Mouse (Mus musculus): ENCODE results near the gene Gm49450. TPM values are rescaled to one million over a fixed set of nuclear protein-coding genes. Genes with fewer than 3 reads are reported as not detected.
"Not testable (repeated sequence)": the region's sequence is repeated elsewhere in the genome, so short reads cannot be mapped to it uniquely, and the experiment has no call there.

Gene Gm49450
- polyA plus RNA-seq, 1 experiment from 2014 or later: not detected

- H3K27me3 ChIP-seq (ENCODE audit: low read depth, poor library complexity, severe bottlenecking): no peaks in the 10 kb centered on the region
- no peak overlapping the region for H3K27ac ChIP-seq
- WGBS: 67% methylated on average over 3 of the region's 3 CpGs
- peaks cover 7% of the 10 kb centered on the region; the same call in 1 of the 2 replicates for H3K36me3 ChIP-seq
- no peak overlapping the region for H3K4me3 ChIP-seq
- peaks cover 6% of the 10 kb centered on the region; the same call in 1 of the 2 replicates for H3K4me1 ChIP-seq
- DNase-seq (ENCODE audit: low spot score): no peak
- H3K9me3 ChIP-seq (replicated peaks): no peaks in the 10 kb centered on the region
These were observed 30.8 kb downstream of the Gm49450 start for GRCm38 (mm10) chr15:98922581-98922980.

GRCm38 (mm10) chr15:98921510-98921909, 31.8 kb downstream of the Gm49450 start:
- no peak overlapping the region for H3K4me3 ChIP-seq
- H3K36me3 ChIP-seq: peaks cover 7% of the 10 kb centered on the region; the same call in 1 of the 2 replicates
- no peaks in the 10 kb centered on the region for H3K27me3 ChIP-seq (ENCODE audit: low read depth, poor library complexity, severe bottlenecking)
- H3K4me1 ChIP-seq: peaks cover 13% of the 10 kb centered on the region
- DNase-seq (ENCODE audit: low spot score): no peak
- no peaks in the 10 kb centered on the region for H3K9me3 ChIP-seq (replicated peaks)
- WGBS: 80% methylated on average over 5 of the region's 5 CpGs
- no peak overlapping the region for H3K27ac ChIP-seq

DNA sequence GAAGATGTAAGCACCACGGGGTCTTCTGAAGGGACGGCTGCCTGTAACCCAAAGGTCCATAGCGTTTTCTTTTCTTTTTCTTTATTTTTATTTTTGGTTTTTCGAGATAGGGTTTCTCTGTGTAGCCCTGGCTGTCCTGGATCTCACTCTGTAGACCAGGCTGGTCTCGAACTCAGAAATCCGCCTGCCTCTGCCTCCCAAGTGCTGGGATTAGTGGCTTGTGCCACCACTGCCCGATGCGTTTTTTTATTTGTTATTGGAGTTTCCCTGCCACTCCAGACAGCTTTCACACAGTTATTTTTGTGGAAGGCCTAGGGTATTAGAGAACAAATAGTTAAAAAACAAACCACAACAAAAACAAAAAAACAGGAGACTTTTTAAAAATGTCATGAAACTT, 34.9 kb downstream of the Gm49450 start:
- H3K9me3 ChIP-seq (replicated peaks); DNase-seq (ENCODE audit: low spot score); H3K27me3 ChIP-seq (ENCODE audit: low read depth, poor library complexity, severe bottlenecking): not testable (repeated sequence)
- WGBS: 27% methylated on average over 8 of the region's 8 CpGs
- Histone ChIP-seq H3K36me3 (peaks cover 27% of the 10 kb centered on the region), H3K27ac (peak overlapping the region; percentile 94), H3K4me3 (peak overlapping the region; percentile 80), H3K4me1 (peaks cover 20% of the 10 kb centered on the region)

DNA sequence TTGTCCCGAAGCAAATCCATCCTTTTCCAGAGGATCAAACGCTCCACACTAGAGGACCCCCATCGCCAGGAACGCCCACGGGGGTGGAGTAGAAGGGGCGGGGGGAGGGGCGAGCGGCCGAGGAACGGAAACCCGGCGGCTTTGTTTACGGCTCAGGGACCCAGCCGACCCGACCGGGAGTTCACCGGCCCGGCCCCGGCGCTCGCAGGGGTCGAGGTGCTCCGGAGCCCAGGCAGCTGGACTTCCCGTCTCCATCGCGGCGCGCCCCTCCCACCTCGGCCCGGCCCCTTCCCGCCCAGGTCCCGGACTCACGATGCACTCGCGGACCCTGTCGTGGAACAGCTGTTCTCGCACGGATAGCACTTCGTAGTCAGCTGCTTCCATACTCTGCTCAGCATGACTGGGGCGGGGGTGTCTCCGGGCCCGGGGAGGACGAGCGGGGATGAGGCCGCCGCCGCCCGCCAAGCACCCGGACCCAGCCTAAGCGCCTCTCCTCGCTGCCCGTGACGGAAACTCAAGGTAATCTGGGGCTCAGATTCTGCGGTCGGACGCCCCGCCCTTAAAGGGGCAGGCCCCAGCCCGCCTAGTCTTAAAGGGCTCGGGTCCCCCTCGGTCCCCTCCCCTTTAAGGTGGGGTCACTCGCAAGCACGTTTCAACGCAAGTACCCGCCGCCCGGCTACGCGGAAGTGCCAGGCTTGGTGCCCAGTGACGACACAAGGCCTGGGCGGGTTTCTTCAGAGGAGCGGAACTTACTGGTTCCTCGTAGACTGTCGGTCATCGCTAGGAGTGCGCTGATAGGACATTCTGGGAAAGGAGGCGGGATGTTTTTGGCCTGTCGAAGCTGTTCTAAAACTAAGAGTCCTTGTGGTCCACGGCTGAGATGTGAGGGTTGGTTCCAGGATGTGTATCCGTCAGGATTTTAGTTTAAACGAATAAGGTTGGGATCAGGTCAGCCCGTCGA, 35.5 kb downstream of the Gm49450 start, which contains the start of gene Lmbr1l:
Lmbr1l (minus strand) TSS at position 694 of the 961 bp plus-strand sequence.
- WGBS: under 1% methylated on average over 79 of the region's 82 CpGs
- peaks cover 33% of the 10 kb centered on the region for H3K36me3 ChIP-seq
- peak; percentile 96 for DNase-seq (ENCODE audit: low spot score)
- no peaks in the 10 kb centered on the region for H3K27me3 ChIP-seq (ENCODE audit: low read depth, poor library complexity, severe bottlenecking)
- H3K27ac ChIP-seq: peak within 1 kb of the TSS; percentile 94
- no peaks in the 10 kb centered on the region for H3K9me3 ChIP-seq (replicated peaks)
- H3K4me3 ChIP-seq: peak within 1 kb of the TSS; percentile 80
- peaks cover 20% of the 10 kb centered on the region for H3K4me1 ChIP-seq

GRCm38 (mm10) chr15:98917091-98917490, 36.3 kb downstream of the Gm49450 start:
- H3K27ac ChIP-seq: peak overlapping the region; percentile 94

GRCm38 (mm10) chr15:98916016-98916415, 37.3 kb downstream of the Gm49450 start:
- Histone ChIP-seq H3K27ac (no peak overlapping the region), H3K27me3 (ENCODE audit: low read depth, poor library complexity, severe bottlenecking) (no peaks in the 10 kb centered on the region), H3K4me1 (peaks cover 20% of the 10 kb centered on the region), H3K9me3 (replicated peaks) (no peaks in the 10 kb centered on the region), H3K4me3 (peak overlapping the region; percentile 80), H3K36me3 (peaks cover 47% of the 10 kb centered on the region)
- WGBS: 85% methylated on average over 4 of the region's 4 CpGs
- DNase-seq (ENCODE audit: low spot score): no peak

More at GRCm38 (mm10) chr15:98917091-98917490, 36.3 kb downstream of the Gm49450 start:
- under 1% methylated on average over 14 of the region's 14 CpGs for WGBS
- peak overlapping the region; percentile 80 for H3K4me3 ChIP-seq
- H3K4me1 ChIP-seq: peaks cover 20% of the 10 kb centered on the region
- peaks cover 41% of the 10 kb centered on the region for H3K36me3 ChIP-seq
- no peaks in the 10 kb centered on the region for H3K27me3 ChIP-seq (ENCODE audit: low read depth, poor library complexity, severe bottlenecking)
- DNase-seq (ENCODE audit: low spot score): no peak
- H3K9me3 ChIP-seq (replicated peaks): no peaks in the 10 kb centered on the region

DNA sequence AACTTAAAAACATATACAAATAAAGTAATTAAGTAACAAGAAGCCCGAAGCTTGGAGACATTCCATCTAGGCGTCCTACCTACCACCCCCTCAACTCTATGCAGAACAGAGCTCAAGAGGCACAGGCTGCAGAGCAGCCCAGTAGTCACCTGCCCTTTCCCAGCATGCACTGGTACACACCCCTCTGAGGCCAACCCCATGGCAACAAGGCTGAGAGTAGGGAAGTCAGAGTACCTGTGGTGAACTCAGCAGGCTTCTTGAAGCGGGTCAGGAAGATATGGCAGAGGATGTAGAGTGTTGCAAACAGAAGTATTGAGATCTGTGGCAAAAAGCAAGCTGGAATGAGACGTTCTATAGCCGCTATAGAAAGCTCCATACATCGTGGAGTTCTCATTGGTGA, 38.4 kb downstream of the Gm49450 start:
- no peak overlapping the region for H3K4me3 ChIP-seq
- H3K4me1 ChIP-seq: peaks cover 20% of the 10 kb centered on the region
- 93% methylated on average over 6 of the region's 6 CpGs for WGBS
- peaks cover 58% of the 10 kb centered on the region for H3K36me3 ChIP-seq
- no peaks in the 10 kb centered on the region for H3K9me3 ChIP-seq (replicated peaks)
- no peak for DNase-seq (ENCODE audit: low spot score)
- no peaks in the 10 kb centered on the region for H3K27me3 ChIP-seq (ENCODE audit: low read depth, poor library complexity, severe bottlenecking)
- H3K27ac ChIP-seq: no peak overlapping the region

DNA sequence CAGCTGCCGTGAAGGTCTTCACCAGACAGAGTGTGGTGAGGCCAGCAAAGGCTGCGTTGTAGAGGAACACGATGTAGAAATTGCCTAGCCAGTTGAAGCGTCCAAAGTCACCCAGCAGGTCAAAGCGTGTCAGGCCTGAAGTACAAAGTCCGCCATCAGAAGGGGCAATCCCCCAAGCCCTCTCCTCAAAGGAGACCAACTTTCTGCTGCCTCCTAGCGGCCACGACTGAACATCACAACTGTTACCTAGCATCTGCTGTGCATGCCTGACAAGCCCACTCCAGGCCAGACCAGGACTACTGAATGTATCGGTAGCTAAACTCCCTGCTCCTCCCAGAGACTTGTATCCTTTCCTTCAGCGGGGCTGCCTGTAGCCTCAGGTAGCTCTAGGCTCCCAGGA, 48.7 kb downstream of the Gm49450 start:
- Histone ChIP-seq H3K4me1 (no peaks in the 10 kb centered on the region), H3K9me3 (replicated peaks) (no peaks in the 10 kb centered on the region), H3K36me3 (peaks cover 72% of the 10 kb centered on the region), H3K27me3 (ENCODE audit: low read depth, poor library complexity, severe bottlenecking) (peaks cover 12% of the 10 kb centered on the region), H3K4me3 (no peak overlapping the region), H3K27ac (no peak overlapping the region)
- DNase-seq (ENCODE audit: low spot score): peak; percentile 74
- WGBS: 31% methylated on average over 10 of the region's 10 CpGs

DNA sequence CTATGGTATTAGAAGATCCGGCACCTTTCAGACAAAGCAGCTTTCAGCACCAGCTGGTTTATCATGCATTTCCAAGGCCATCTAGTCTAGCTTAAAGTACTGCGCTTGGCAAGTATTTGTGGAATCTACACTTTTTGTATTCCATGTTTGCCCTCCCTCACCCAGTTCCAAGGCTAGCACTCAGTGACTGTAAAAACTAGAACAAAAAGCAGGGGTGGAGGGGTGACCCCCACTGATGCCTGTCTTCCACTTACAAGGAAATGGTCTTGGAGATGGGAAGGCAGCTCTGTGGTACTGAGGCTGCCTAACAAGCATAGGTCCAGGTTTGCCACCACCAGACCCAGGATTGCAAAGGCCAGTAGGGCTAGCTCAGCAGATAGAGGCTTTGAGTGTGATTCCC, 50.8 kb downstream of the Gm49450 start:
- no peak overlapping the region for H3K27ac ChIP-seq
- 94% methylated on average over 2 of the region's 2 CpGs for WGBS
- DNase-seq (ENCODE audit: low spot score): no peak
- H3K9me3 ChIP-seq (replicated peaks): no peaks in the 10 kb centered on the region
- peaks cover 33% of the 10 kb centered on the region for H3K27me3 ChIP-seq (ENCODE audit: low read depth, poor library complexity, severe bottlenecking)
- H3K4me1 ChIP-seq: peaks cover 11% of the 10 kb centered on the region
- no peak overlapping the region for H3K4me3 ChIP-seq
- H3K36me3 ChIP-seq: peaks cover 51% of the 10 kb centered on the region

- H3K4me1 ChIP-seq: peaks cover 18% of the 10 kb centered on the region
- no peak overlapping the region for H3K27ac ChIP-seq
- H3K36me3 ChIP-seq: peaks cover 41% of the 10 kb centered on the region
- H3K27me3 ChIP-seq (ENCODE audit: low read depth, poor library complexity, severe bottlenecking): peaks cover 44% of the 10 kb centered on the region
- DNase-seq (ENCODE audit: low spot score): no peak
- no peaks in the 10 kb centered on the region for H3K9me3 ChIP-seq (replicated peaks)
- no peak overlapping the region for H3K4me3 ChIP-seq
- 60% methylated on average over 1 of the region's 1 CpGs for WGBS
These were observed 51.8 kb downstream of the Gm49450 start for GRCm38 (mm10) chr15:98901530-98901929.

- WGBS: 1% methylated on average over 41 of the region's 41 CpGs
- Histone ChIP-seq H3K27ac (0 out of 2 replicates have a peak within 1 kb of the TSS, but pooled peaks have one; percentile 10), H3K36me3 (peaks cover 9% of the 10 kb centered on the region), H3K9me3 (replicated peaks) (no peaks in the 10 kb centered on the region), H3K27me3 (ENCODE audit: low read depth, poor library complexity, severe bottlenecking) (peaks cover 77% of the 10 kb centered on the region), H3K4me3 (peak within 1 kb of the TSS; percentile 38), H3K4me1 (peaks cover 47% of the 10 kb centered on the region)
- DNase-seq (ENCODE audit: low spot score): peak; percentile 70
These were observed 55.2 kb downstream of the Gm49450 start, which contains the start of gene Dhh for GRCm38 (mm10) chr15:98897928-98898800. Gene Dhh (minus strand): TSS chr15:98898540.

DNA sequence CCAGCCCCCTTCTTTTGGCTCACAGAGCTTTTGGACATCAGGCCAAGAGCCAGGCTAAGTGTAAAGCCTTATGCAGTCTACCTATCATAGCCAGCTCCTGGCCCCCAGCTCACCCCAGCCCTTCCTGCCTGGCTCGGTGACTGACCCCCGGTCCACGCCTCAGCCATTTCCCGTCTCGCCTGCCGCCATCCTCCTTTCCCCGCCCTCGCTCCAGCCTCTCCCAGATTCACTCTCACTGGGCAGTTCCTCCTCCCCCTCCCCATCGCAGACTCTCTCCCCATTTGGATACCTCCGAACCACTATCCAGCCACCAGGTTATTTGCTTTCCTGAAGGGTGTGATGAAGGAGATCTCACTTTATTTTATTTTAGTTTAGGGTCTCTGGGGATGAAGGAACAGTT, 55.9 kb downstream of the Gm49450 start:
- Histone ChIP-seq H3K4me3 (peak overlapping the region; percentile 38), H3K27ac (no peak overlapping the region), H3K36me3 (0 out of 2 replicates have a peak, but pooled peaks cover 3% of the 10 kb centered on the region), H3K27me3 (ENCODE audit: low read depth, poor library complexity, severe bottlenecking) (peaks cover 84% of the 10 kb centered on the region), H3K4me1 (peaks cover 47% of the 10 kb centered on the region), H3K9me3 (replicated peaks) (no peaks in the 10 kb centered on the region)
- DNase-seq (ENCODE audit: low spot score): peak; percentile 49
- WGBS: 2% methylated on average over 10 of the region's 10 CpGs

Measured in limb, embryonic 10.5 days (tissue).